Mouse (Mus musculus) thymus, adult 2 months (tissue): Measurements from ENCODE around the gene Ralbp1.

Experiments used
- CTCF ChIP-seq: fragments of 200-500 bp; IDR thresholded peaks from 2 replicates; pipeline ENCODE4 v1.5.1; 2012; ENCODE audit warnings: mild to moderate bottlenecking, control low read depth, low read length, moderate library complexity, borderline replicate concordance; ENCODE audit not compliant: control insufficient read depth, poor library complexity, insufficient read depth; ENCODE audit errors: extremely low read depth
- POLR2A ChIP-seq: fragments of 200-500 bp; IDR thresholded peaks from 2 replicates; pipeline ENCODE4 v1.6.1; 2012; ENCODE audit warnings: mild to moderate bottlenecking, low read length, control low read depth, moderate library complexity; ENCODE audit not compliant: control insufficient read depth, poor library complexity, insufficient read depth; ENCODE audit errors: extremely low read depth

DNA sequence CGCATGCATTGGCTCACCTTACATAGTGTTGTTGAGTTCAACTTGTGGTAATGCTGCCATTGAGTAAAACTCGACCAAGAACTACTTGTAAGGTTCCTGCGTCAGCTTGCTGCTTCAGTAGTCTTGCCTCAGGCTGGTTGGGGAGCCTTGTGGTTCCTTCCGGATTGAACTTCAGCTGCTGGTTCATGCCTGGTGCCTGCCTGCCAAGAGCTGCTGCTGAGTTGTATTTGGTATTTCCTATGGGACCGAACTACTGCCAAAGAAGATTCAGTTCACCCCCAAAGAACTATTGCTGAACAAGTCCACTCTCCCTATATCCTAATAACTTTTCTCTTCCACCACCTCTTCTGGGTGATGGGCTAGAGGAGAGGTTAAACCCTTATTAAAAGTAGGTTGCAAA is 3.9 kb upstream of the Ralbp1 start:
- TF ChIP-seq CTCF (no peak), POLR2A (no peak)
